Mouse (Mus musculus): ENCODE measurements around the gene Bcat2. TPM values are rescaled to one million over a fixed set of nuclear protein-coding genes. Genes with fewer than 3 reads are reported as not detected.
A peak's percentile ranks its signal among the peaks of the same experiment; 100 is the strongest.

The Bcat2 gene
- total RNA-seq, 1 experiment, result 60.3 TPM

- H3K9ac ChIP-seq (ENCODE audit: insufficient read depth, low read depth, low read length, poor library complexity, severe bottlenecking), result no peak overlapping the region
These were observed 29.3 kb downstream of the Bcat2 start for GRCm38 (mm10) chr7:45598960-45599879.

GRCm38 (mm10) chr7:45605704-45606289 is 35.8 kb downstream of the Bcat2 start:
- in situ Hi-C loops (cut with MboI; ENCODE audit: low sequenced_read_pairs in 2 of 2, unreplicated experiment in 2 of 2), result no loop called here
- Histone ChIP-seq H3K4me1 (ENCODE audit: control insufficient read depth in 2 of 2, insufficient read depth in 2 of 2, low read length in 2 of 2, poor library complexity in 1 of 2) (peaks cover 0 to 9% of the 10 kb centered on the region in 2 experiments; a peak in 2 of 4 replicates), H3K27ac (ENCODE audit: insufficient read depth, low read depth, low read length, poor library complexity, severe bottlenecking) (no peak overlapping the region), H3K9ac (ENCODE audit: insufficient read depth, low read depth, low read length, poor library complexity, severe bottlenecking) (no peak overlapping the region), H3K36me3 (ENCODE audit: control insufficient read depth, insufficient read depth, low read length, poor library complexity, severe bottlenecking) (no peaks in the 10 kb centered on the region), H3K9me3 (ENCODE audit: control insufficient read depth, insufficient read depth, low read depth, low read length) (no peaks in the 10 kb centered on the region), H3K4me3 (ENCODE audit: insufficient read depth in 1 of 2, low read depth in 1 of 2, low read length in 2 of 2, poor library complexity in 1 of 2, severe bottlenecking in 1 of 2) (no peak overlapping the region)
- no peak for TF ChIP-seq ZC3H11A (IDR thresholded peaks at IDR 0.05; ENCODE audit: borderline replicate concordance, low read depth, low read length)
- no peak for TF ChIP-seq ZNF384 (IDR thresholded peaks at IDR 0.05; ENCODE audit: low read depth, low read length)
- TF ChIP-seq CHD2 (IDR thresholded peaks at IDR 0.05; ENCODE audit: low read depth, low read length), result no peak
- no peak for TF ChIP-seq HCFC1 (IDR thresholded peaks at IDR 0.05; ENCODE audit: borderline replicate concordance, insufficient read depth, low read length)
- no peak for TF ChIP-seq MAFK (IDR thresholded peaks at IDR 0.05; ENCODE audit: insufficient read depth, low read depth, low read length)
- no peak for DNase-seq (ENCODE audit: low read depth, low spot score)

More at GRCm38 (mm10) chr7:45598960-45599879, 29.3 kb downstream of the Bcat2 start:
- H3K27ac ChIP-seq (ENCODE audit: insufficient read depth, low read depth, low read length, poor library complexity, severe bottlenecking), result peak overlapping the region; percentile 35; the same call in 1 of the 2 replicates
- H3K36me3 ChIP-seq (ENCODE audit: control insufficient read depth, insufficient read depth, low read length, poor library complexity, severe bottlenecking), result no peaks in the 10 kb centered on the region; the same call in 1 of the 2 replicates
- in situ Hi-C loops (cut with MboI; ENCODE audit: low sequenced_read_pairs in 2 of 2, unreplicated experiment in 2 of 2), result loop anchor here in 1 of 2 experiments (10.0 kb wide), 1 partner anchor 124 kb away; no protein-coding TSS in a partner anchor
- no peak for TF ChIP-seq ZNF384 (IDR thresholded peaks at IDR 0.05; ENCODE audit: low read depth, low read length)
- TF ChIP-seq MAFK (IDR thresholded peaks at IDR 0.05; ENCODE audit: insufficient read depth, low read depth, low read length), result no peak
- TF ChIP-seq HCFC1 (IDR thresholded peaks at IDR 0.05; ENCODE audit: borderline replicate concordance, insufficient read depth, low read length), result no peak
- TF ChIP-seq CHD2 (IDR thresholded peaks at IDR 0.05; ENCODE audit: low read depth, low read length), result no peak
- TF ChIP-seq ZC3H11A (IDR thresholded peaks at IDR 0.05; ENCODE audit: borderline replicate concordance, low read depth, low read length), result no peak
- no peaks in the 10 kb centered on the region for H3K9me3 ChIP-seq (ENCODE audit: control insufficient read depth, insufficient read depth, low read depth, low read length)
- no peak for DNase-seq (ENCODE audit: low read depth, low spot score)
- no peak overlapping the region for H3K4me3 ChIP-seq (ENCODE audit: insufficient read depth in 1 of 2, low read depth in 1 of 2, low read length in 2 of 2, poor library complexity in 1 of 2, severe bottlenecking in 1 of 2)
- peaks cover 0 to 36% of the 10 kb centered on the region in 2 experiments; a peak in 2 of 4 replicates for H3K4me1 ChIP-seq (ENCODE audit: control insufficient read depth in 2 of 2, insufficient read depth in 2 of 2, low read length in 2 of 2, poor library complexity in 1 of 2)

DNA sequence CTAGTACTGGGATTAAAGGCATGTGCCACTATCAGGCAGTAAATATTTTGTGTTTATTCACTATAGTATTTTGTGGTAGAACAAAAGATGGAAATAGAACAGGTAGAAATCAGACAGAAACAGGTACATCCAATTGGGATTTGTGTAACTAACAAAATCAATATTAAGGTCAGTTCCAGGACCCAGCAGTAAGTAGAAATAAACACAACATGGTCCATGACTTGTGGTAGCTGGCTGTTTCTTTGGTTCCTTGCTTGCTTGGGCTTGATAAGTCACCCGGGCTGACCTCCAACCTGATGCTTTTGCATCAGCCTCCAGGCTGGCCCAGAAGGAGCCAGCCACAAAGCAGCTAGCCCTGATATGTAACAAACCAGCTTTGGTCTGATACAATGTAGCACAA is 39.6 kb downstream of the Bcat2 start:
- Histone ChIP-seq H3K4me1 (ENCODE audit: control insufficient read depth in 2 of 2, insufficient read depth in 2 of 2, low read length in 2 of 2, poor library complexity in 1 of 2) (peaks cover 0 to 2% of the 10 kb centered on the region in 2 experiments; a peak in 1 of 4 replicates), H3K27ac (ENCODE audit: insufficient read depth, low read depth, low read length, poor library complexity, severe bottlenecking) (no peak overlapping the region), H3K4me3 (ENCODE audit: insufficient read depth in 1 of 2, low read depth in 1 of 2, low read length in 2 of 2, poor library complexity in 1 of 2, severe bottlenecking in 1 of 2) (no peak overlapping the region), H3K9me3 (ENCODE audit: control insufficient read depth, insufficient read depth, low read depth, low read length) (no peaks in the 10 kb centered on the region), H3K36me3 (ENCODE audit: control insufficient read depth, insufficient read depth, low read length, poor library complexity, severe bottlenecking) (no peaks in the 10 kb centered on the region), H3K9ac (ENCODE audit: insufficient read depth, low read depth, low read length, poor library complexity, severe bottlenecking) (no peak overlapping the region)
- in situ Hi-C loops (cut with MboI; ENCODE audit: low sequenced_read_pairs in 2 of 2, unreplicated experiment in 2 of 2), result no loop called here
- no peak for DNase-seq (ENCODE audit: low read depth, low spot score)
- TF ChIP-seq HCFC1 (IDR thresholded peaks at IDR 0.05; ENCODE audit: borderline replicate concordance, insufficient read depth, low read length) (no peak), ZC3H11A (IDR thresholded peaks at IDR 0.05; ENCODE audit: borderline replicate concordance, low read depth, low read length) (no peak), ZNF384 (IDR thresholded peaks at IDR 0.05; ENCODE audit: low read depth, low read length) (no peak), MAFK (IDR thresholded peaks at IDR 0.05; ENCODE audit: insufficient read depth, low read depth, low read length) (no peak), CHD2 (IDR thresholded peaks at IDR 0.05; ENCODE audit: low read depth, low read length) (no peak)

- Histone ChIP-seq H3K9me3 (ENCODE audit: control insufficient read depth, insufficient read depth, low read depth, low read length) (no peaks in the 10 kb centered on the region), H3K36me3 (ENCODE audit: control insufficient read depth, insufficient read depth, low read length, poor library complexity, severe bottlenecking) (peaks cover 2% of the 10 kb centered on the region; the same call in 1 of the 2 replicates), H3K4me3 (ENCODE audit: insufficient read depth in 1 of 2, low read depth in 1 of 2, low read length in 2 of 2, poor library complexity in 1 of 2, severe bottlenecking in 1 of 2) (no peak overlapping the region), H3K27ac (ENCODE audit: insufficient read depth, low read depth, low read length, poor library complexity, severe bottlenecking) (no peak overlapping the region), H3K4me1 (ENCODE audit: control insufficient read depth in 2 of 2, insufficient read depth in 2 of 2, low read length in 2 of 2, poor library complexity in 1 of 2) (peaks cover 2 to 4% of the 10 kb centered on the region in 2 experiments; a peak in 1 of 4 replicates), H3K9ac (ENCODE audit: insufficient read depth, low read depth, low read length, poor library complexity, severe bottlenecking) (no peak overlapping the region)
- DNase-seq (ENCODE audit: low read depth, low spot score), result no peak
- in situ Hi-C loops (cut with MboI; ENCODE audit: low sequenced_read_pairs in 2 of 2, unreplicated experiment in 2 of 2), result no loop called here
- TF ChIP-seq ZNF384 (IDR thresholded peaks at IDR 0.05; ENCODE audit: low read depth, low read length), result no peak
- TF ChIP-seq MAFK (IDR thresholded peaks at IDR 0.05; ENCODE audit: insufficient read depth, low read depth, low read length), result no peak
- TF ChIP-seq ZC3H11A (IDR thresholded peaks at IDR 0.05; ENCODE audit: borderline replicate concordance, low read depth, low read length), result no peak
- TF ChIP-seq HCFC1 (IDR thresholded peaks at IDR 0.05; ENCODE audit: borderline replicate concordance, insufficient read depth, low read length), result no peak
- TF ChIP-seq CHD2 (IDR thresholded peaks at IDR 0.05; ENCODE audit: low read depth, low read length), result no peak
These were observed 46.3 kb downstream of the Bcat2 start for GRCm38 (mm10) chr7:45616277-45616676.
